Mouse (Mus musculus) liver, embryonic 11.5 days (tissue): ENCODE results near the gene Tstd2. TPM values are rescaled to one million over a fixed set of nuclear protein-coding genes. Genes with fewer than 3 reads are reported as not detected.

Experiments
- ATAC-seq: fragments of 200-750 bp; cut with Nextera tagmentation; replicated peaks from 2 replicates; pipeline ENCODE4 v1.8.0; 2017; ENCODE audit warnings: moderate number of reproducible peaks, mild to moderate bottlenecking, moderate TSS enrichment, moderate library complexity; ENCODE audit not compliant: low FRiP score
- DNase-seq: peaks from one replicate; pipeline ENCODE4 v3.0.0-alpha.2; 2017; ENCODE audit warnings: low spot score
- H3K27ac ChIP-seq: fragments of 300-500 bp; sonication (generic); 2 replicates; pipeline ENCODE4 v1.5.1; 2014; ENCODE audit warnings: mild to moderate bottlenecking, low read depth, low read length, control low read depth
- H3K27me3 ChIP-seq: fragments of 300-500 bp; sonication (generic); replicated peaks from 2 replicates; pipeline ENCODE4 v1.6.1; 2014; ENCODE audit warnings: low read length, mixed read lengths; ENCODE audit not compliant: control insufficient read depth, insufficient read depth
- H3K36me3 ChIP-seq: fragments of 300-500 bp; sonication (generic); 2 replicates; pipeline ENCODE4 v1.6.1; 2014; ENCODE audit warnings: mild to moderate bottlenecking, low read length, moderate library complexity, mixed read lengths; ENCODE audit not compliant: control insufficient read depth, insufficient read depth
- H3K4me1 ChIP-seq: fragments of 300-500 bp; sonication (generic); replicated peaks from 2 replicates; pipeline ENCODE4 v1.6.1; 2014; ENCODE audit warnings: low read length, mixed read lengths; ENCODE audit not compliant: control insufficient read depth, insufficient read depth
- H3K4me2 ChIP-seq: fragments of 300-500 bp; sonication (generic); 2 replicates; pipeline ENCODE4 v1.6.1; 2014; ENCODE audit warnings: mild to moderate bottlenecking, control low read depth, moderate library complexity
- H3K4me3 ChIP-seq: fragments of 300-500 bp; sonication (generic); 2 replicates; pipeline ENCODE4 v1.5.1; 2014; ENCODE audit warnings: low read depth, low read length, control low read depth
- H3K9ac ChIP-seq: fragments of 300-500 bp; sonication (generic); 2 replicates; pipeline ENCODE4 v1.6.1; 2014; ENCODE audit warnings: low read depth, low read length, control low read depth
- H3K9me3 ChIP-seq: fragments of 300-500 bp; sonication (generic); 2 replicates; pipeline ENCODE4 v1.6.1; 2016; ENCODE audit warnings: low read length, inconsistent platforms, mixed read lengths; ENCODE audit not compliant: control insufficient read depth
- WGBS: fragments of 180-500 bp; shearing (Covaris S2); extraction: QIAGEN DNeasy Blood & Tissue Kit; methylation state at CpG from one replicate; pipeline ENCODE4 v1.1.7; 2014; 5-methylcytosine and 5-hydroxymethylcytosine counted together
- polyA plus RNA-seq: library from polyadenylated mRNA; unstranded; fragments of >200 nt; fragmentation: Nextera tagmentation; extraction: Ambion mirVana; gene quantifications from 2 replicates; pipeline ENCODE4 v1.2.1, GENCODE M21; 2014

Tstd2 gene
- polyA plus RNA-seq, 1 experiment from 2014 or later: 30.8 TPM

- peaks cover 3% of the 10 kb centered on the region; the same call in 1 of the 2 replicates for H3K36me3 ChIP-seq
- H3K4me1 ChIP-seq: no peaks in the 10 kb centered on the region
- no peaks in the 10 kb centered on the region for H3K27me3 ChIP-seq
- ATAC-seq (no peak), DNase-seq (no peak)
- WGBS: 77% methylated on average over 9 of the region's 9 CpGs
- H3K9me3 ChIP-seq: no peaks in the 10 kb centered on the region
- H3K9ac ChIP-seq: no peak overlapping the region
- H3K27ac ChIP-seq: no peak overlapping the region
- H3K4me3 ChIP-seq: no peak overlapping the region
- no peak overlapping the region for H3K4me2 ChIP-seq
These were observed 53.9 kb downstream of the Tstd2 start for GRCm38 (mm10) chr4:46084416-46085172.

DNA sequence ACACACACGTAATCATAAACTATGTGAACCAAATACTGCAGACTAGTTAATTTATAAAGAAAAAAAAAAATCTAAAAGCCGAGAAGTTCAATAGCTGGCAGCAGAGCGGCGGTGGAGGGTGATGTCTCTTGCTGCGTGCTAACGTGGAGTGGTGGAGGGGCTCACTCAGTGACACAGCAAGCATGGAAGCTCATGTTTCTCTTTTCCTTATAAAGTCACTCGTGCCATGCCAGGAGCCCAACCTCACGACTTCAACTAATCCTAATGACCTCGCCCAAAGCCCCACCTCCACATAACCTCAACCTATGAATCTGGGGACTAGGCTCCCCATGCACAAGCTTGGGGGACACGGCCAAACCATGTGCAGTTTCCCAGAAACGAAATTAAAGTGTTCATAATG is 55.9 kb downstream of the Tstd2 start:
- Histone ChIP-seq H3K4me3 (no peak overlapping the region), H3K4me2 (no peak overlapping the region), H3K4me1 (no peaks in the 10 kb centered on the region), H3K27me3 (no peaks in the 10 kb centered on the region), H3K27ac (no peak overlapping the region), H3K36me3 (peaks cover 3% of the 10 kb centered on the region; the same call in 1 of the 2 replicates), H3K9ac (no peak overlapping the region), H3K9me3 (no peaks in the 10 kb centered on the region)
- ATAC-seq: no peak
- 77% methylated on average over 11 of the region's 11 CpGs for WGBS
- no peak for DNase-seq

- H3K9me3 ChIP-seq: no peaks in the 10 kb centered on the region
These were observed 58.2 kb downstream of the Tstd2 start for GRCm38 (mm10) chr4:46080261-46080660.

DNA sequence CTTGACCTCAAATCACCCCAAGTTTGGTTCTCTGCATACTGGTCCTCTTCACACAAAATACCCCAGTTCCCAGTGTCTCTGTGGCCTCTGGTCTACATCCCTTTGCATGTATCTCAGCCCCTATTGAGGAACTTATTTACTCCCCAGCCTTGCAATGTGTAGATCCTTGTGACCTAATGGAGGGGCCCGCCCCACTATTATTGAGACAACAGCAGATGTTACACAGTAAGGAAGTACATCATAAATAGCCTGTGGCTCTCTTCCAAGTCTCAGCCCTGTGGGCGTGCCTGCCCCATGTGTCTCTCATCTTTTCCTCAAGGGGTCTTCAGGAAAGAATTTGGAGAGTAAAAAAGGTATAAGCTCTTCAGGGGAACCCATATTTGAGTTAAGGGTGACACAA is 61.6 kb downstream of the Tstd2 start:
- no peaks in the 10 kb centered on the region for H3K27me3 ChIP-seq
- ATAC-seq (no peak), DNase-seq (no peak)
- no peaks in the 10 kb centered on the region for H3K36me3 ChIP-seq
- H3K4me1 ChIP-seq: no peaks in the 10 kb centered on the region
- no peak overlapping the region for H3K4me3 ChIP-seq
- H3K27ac ChIP-seq: no peak overlapping the region
- 88% methylated on average over 2 of the region's 2 CpGs for WGBS
- no peaks in the 10 kb centered on the region for H3K9me3 ChIP-seq
- H3K4me2 ChIP-seq: no peak overlapping the region
- no peak overlapping the region for H3K9ac ChIP-seq

More at GRCm38 (mm10) chr4:46080261-46080660, 58.2 kb downstream of the Tstd2 start:
- Histone ChIP-seq H3K4me3 (no peak overlapping the region), H3K4me1 (no peaks in the 10 kb centered on the region), H3K36me3 (no peaks in the 10 kb centered on the region), H3K4me2 (no peak overlapping the region), H3K27ac (no peak overlapping the region), H3K27me3 (no peaks in the 10 kb centered on the region), H3K9ac (no peak overlapping the region)
- ATAC-seq: no peak
- DNase-seq: no peak
- 84% methylated on average over 4 of the region's 4 CpGs for WGBS

GRCm38 (mm10) chr4:46075664-46076063 is 62.8 kb downstream of the Tstd2 start:
- H3K27ac ChIP-seq: no peak overlapping the region
- H3K9ac ChIP-seq: no peak overlapping the region
- H3K4me3 ChIP-seq: no peak overlapping the region
- H3K9me3 ChIP-seq: no peaks in the 10 kb centered on the region
- no peak for DNase-seq
- H3K4me2 ChIP-seq: no peak overlapping the region
- H3K36me3 ChIP-seq: no peaks in the 10 kb centered on the region
- ATAC-seq: no peak
- no peaks in the 10 kb centered on the region for H3K4me1 ChIP-seq
- no peaks in the 10 kb centered on the region for H3K27me3 ChIP-seq
- WGBS: 71% methylated on average over 3 of the region's 3 CpGs

DNA sequence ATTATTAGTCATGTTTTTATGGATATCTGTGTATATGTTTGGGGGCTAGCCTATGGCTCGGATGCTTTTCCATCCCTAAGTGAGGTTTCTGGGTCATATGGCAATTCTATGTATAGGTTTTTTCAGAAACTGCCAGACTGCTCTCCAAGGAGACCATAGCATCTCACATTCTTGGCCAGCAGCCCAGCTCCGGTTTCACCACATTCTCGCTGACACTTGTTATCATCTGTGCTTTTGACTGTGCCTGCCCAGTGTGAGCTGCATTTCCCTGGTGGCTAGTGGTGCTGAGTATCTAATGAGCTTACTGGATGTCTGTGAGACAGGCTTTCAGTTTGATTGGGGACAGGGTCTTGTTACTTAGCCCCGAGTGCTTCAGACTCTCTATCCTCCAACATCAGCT is 64.8 kb downstream of the Tstd2 start:
- Histone ChIP-seq H3K4me1 (no peaks in the 10 kb centered on the region), H3K9me3 (no peaks in the 10 kb centered on the region), H3K36me3 (no peaks in the 10 kb centered on the region), H3K9ac (no peak overlapping the region), H3K4me3 (no peak overlapping the region), H3K27ac (no peak overlapping the region), H3K27me3 (no peaks in the 10 kb centered on the region), H3K4me2 (no peak overlapping the region)
- WGBS: 59% methylated on average over 4 of the region's 4 CpGs
- ATAC-seq (no peak), DNase-seq (no peak)

DNA sequence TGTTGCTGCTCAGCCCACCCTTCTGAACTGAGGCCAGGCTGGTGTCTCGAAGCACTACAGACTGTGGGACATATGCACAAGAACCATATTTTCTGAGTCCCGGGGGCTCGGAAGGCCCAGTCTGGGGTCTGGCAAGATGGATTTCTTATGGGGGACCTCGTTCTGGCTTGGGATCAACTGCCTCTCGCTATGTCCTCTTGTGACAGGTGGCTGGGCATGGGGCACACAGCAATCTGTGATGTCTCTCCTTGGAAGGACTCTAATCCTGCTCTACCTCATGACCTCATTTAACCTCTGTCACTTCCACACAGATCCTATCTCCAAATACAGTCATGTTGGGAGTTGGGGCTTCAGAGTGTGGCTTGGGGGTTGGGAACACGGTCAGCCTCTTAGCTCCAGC is 65.9 kb downstream of the Tstd2 start:
- H3K27me3 ChIP-seq: no peaks in the 10 kb centered on the region
- WGBS: 91% methylated on average over 6 of the region's 6 CpGs
- H3K36me3 ChIP-seq: no peaks in the 10 kb centered on the region
- no peaks in the 10 kb centered on the region for H3K4me1 ChIP-seq
- H3K27ac ChIP-seq: no peak overlapping the region
- no peak overlapping the region for H3K4me3 ChIP-seq
- no peak for DNase-seq
- no peaks in the 10 kb centered on the region for H3K9me3 ChIP-seq
- no peak overlapping the region for H3K9ac ChIP-seq
- no peak for ATAC-seq
- no peak overlapping the region for H3K4me2 ChIP-seq

GRCm38 (mm10) chr4:46069851-46070482 is 68.5 kb downstream of the Tstd2 start:
- 88% methylated on average over 6 of the region's 6 CpGs for WGBS
- Histone ChIP-seq H3K4me3 (no peak overlapping the region), H3K9ac (no peak overlapping the region), H3K4me2 (no peak overlapping the region), H3K4me1 (no peaks in the 10 kb centered on the region), H3K27me3 (no peaks in the 10 kb centered on the region), H3K27ac (no peak overlapping the region), H3K9me3 (no peaks in the 10 kb centered on the region), H3K36me3 (no peaks in the 10 kb centered on the region)
- no peak for DNase-seq
- ATAC-seq: no peak

DNA sequence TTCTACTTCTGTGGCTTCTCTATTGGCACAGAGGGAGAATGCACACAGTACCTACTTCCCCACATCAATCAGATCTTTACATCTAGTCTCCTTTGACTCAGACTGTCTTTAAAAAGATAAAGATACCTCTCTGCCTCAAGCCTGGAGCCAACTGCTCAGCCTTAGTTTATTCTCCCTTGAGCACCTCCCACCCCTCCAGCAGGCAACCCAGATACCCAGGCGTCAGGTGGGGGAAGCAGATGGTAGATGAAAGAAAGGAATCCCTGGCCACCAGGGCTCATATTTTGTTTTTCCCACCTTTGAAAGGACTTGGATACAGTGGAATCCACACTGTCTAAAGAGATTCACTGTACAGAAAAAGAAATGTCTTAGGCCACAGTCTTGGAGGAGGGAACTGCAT is 69.9 kb downstream of the Tstd2 start:
- Histone ChIP-seq H3K9me3 (no peaks in the 10 kb centered on the region), H3K4me2 (no peak overlapping the region), H3K27me3 (no peaks in the 10 kb centered on the region), H3K4me3 (no peak overlapping the region), H3K4me1 (no peaks in the 10 kb centered on the region), H3K36me3 (no peaks in the 10 kb centered on the region), H3K27ac (no peak overlapping the region), H3K9ac (no peak overlapping the region)
- no peak for ATAC-seq
- no peak for DNase-seq
- 70% methylated on average over 1 of the region's 1 CpGs for WGBS
